Mouse (Mus musculus) gastrocnemius, adult 2 months (tissue): ENCODE data around the gene Uevld. TPM values are rescaled to one million over a fixed set of nuclear protein-coding genes. Genes with fewer than 3 reads are reported as not detected.

Source experiments
- DNase-seq: peaks from one replicate; pipeline ENCODE4 v3.0.0; 2022
- H3K27ac ChIP-seq: fragments of 200-600 bp; 2 replicates; pipeline ENCODE4 v1.8.1; 2022; ENCODE audit warnings: mild to moderate bottlenecking
- H3K4me3 ChIP-seq: fragments of 200-600 bp; 2 replicates; pipeline ENCODE4 v1.8.1; 2022; ENCODE audit warnings: mild to moderate bottlenecking, moderate library complexity
- CTCF ChIP-seq: fragments of 200-600 bp; IDR thresholded peaks from 2 replicates; pipeline ENCODE4 v1.8.1; 2022; ENCODE audit warnings: antibody characterized with exemption, mild to moderate bottlenecking, moderate library complexity
- intact Hi-C: fragments of 180-260 bp; cut with DNase I; formaldehyde crosslinking; loops from one replicate; pipeline ENCODE4 v1.15.1; 2025
- long read RNA-seq, 2 experiments: library from polyadenylated mRNA; stranded (forward); transcript quantifications; one replicate each; pipeline ENCODE4 v2.0.0; 2021
- total RNA-seq, 2 experiments: library from RNA; stranded (reverse); gene quantifications; 2 replicates each; pipeline ENCODE4 v1.2.3; 2021

The Uevld gene
- total RNA-seq = 10 to 100 TPM; 11.2 to 11.9 TPM
- long read RNA-seq, experiment 1, full-length matches to known transcripts = 6 of 7 reads
- long read RNA-seq, experiment 1, partial matches to known transcripts = 0 of 7 reads
- long read RNA-seq, experiment 1, other reads (novel, unspliced or antisense) = 1 of 7 reads
- long read RNA-seq, experiment 2, full-length matches to known transcripts = 6 of 6 reads
- long read RNA-seq, experiment 2, partial matches to known transcripts = 0 of 6 reads
- long read RNA-seq, experiment 2, other reads (novel, unspliced or antisense) = 0 of 6 reads

DNA sequence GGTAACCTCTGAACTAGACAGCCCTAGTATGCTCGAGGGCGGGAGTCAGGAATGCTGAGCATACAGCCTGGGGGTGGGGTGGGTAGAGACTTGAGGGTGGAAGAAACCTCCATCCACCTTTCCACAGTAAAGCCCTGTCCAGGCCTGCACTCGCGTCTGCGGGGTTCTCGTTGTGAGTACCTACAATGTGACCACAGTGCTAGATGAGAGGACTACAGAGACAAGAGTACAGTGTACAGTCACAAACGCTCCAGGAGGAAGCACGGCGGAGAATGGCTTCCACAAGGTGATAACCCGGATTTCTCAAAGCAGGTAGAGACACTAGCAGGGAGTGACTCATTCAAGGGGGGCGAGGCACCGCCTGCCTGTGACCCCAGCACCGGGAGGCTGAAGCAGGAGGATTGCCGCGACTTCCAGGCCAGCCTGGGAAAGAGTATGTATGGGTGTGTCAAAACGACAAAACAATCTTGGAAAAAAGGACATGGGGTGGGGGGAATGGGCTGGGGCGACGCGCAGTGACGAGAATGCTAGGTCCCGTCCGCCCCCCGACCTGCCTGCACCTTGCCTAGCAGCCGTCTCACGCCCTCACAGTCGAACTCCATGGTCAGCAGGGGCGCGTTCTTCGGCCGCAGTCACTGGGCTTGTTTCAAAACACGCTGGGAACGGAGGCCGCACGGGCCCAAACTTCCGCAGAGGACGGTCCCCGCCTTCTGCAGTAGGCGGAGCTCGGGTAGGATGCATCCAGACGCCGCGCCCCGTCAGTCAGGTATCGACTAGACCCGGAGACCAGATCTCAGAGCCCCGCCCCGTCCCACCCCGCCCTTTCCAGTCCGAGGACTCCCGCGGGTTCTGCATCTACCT lies at the start of gene Uevld:
Uevld (minus strand) TSS at position 697 of the 861 bp plus-strand sequence.
- TF ChIP-seq CTCF = peak; percentile 27; the same call in 1 of the 2 replicates
- DNase-seq = peak; percentile 97
- intact Hi-C loops = no loop called here
- H3K4me3 ChIP-seq = peak within 1 kb of the TSS; percentile 77
- peak within 1 kb of the TSS; percentile 87 for H3K27ac ChIP-seq

- Histone ChIP-seq H3K4me3 (peak overlapping the region; percentile 91), H3K27ac (peak overlapping the region; percentile 96)
- intact Hi-C loops = no loop called here
- TF ChIP-seq CTCF = peak; percentile 70
- no peak for DNase-seq
Observed at GRCm38 (mm10) chr7:47007818-47008167, 49.5 kb upstream of the Uevld start.

- no peak for DNase-seq
- intact Hi-C loops = no loop called here
- peak overlapping the region; percentile 91 for H3K4me3 ChIP-seq
- H3K27ac ChIP-seq = peak overlapping the region; percentile 96
- no peak for TF ChIP-seq CTCF
Observed at GRCm38 (mm10) chr7:47007109-47007780, 48.9 kb upstream of the Uevld start.

GRCm38 (mm10) chr7:47003411-47004115 lies 45.2 kb upstream of the Uevld start:
- H3K4me3 ChIP-seq = no peak overlapping the region
- DNase-seq = no peak
- no peak for TF ChIP-seq CTCF
- peak overlapping the region; percentile 25 for H3K27ac ChIP-seq
- intact Hi-C loops = no loop called here

- intact Hi-C loops = no loop called here
- DNase-seq = no peak
- no peak overlapping the region for H3K4me3 ChIP-seq
- no peak for TF ChIP-seq CTCF
- no peak overlapping the region; the same call in 1 of the 2 replicates for H3K27ac ChIP-seq
Observed at GRCm38 (mm10) chr7:47001900-47002275, 43.6 kb upstream of the Uevld start.

DNA sequence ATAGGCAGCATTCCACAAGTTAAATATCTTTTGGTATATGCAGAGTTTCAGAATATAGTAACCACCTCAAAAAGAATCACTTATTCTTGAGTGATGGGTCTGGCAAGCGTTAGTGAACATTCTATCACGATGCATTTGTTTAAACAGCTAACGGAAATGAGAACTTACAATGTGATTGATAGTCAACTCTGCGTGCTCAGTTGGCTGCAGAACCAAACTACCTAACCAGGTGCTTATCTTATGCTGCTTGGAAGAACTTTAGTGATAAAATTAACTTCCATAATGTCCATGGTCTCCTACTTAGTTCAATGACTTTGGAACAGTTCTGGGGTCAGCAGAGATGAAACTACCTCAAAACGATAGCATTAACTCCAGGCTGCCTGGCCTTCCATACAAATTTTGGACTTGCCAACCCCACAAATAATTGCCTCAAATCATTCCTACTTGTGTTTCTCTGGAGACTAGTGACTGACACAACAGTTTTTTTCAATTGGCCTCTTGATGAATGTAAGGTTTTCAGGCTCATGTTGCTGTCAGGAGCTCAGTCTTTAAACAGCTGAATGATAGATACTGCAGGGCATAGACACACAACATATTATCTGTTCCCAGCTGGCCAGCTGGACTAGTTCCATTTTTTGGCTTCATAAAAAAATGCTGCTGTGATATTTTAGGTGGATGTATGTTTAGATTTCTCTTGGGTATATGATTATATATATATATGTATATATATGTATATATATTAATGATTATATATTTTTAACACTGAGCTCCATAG lies 43.0 kb upstream of the Uevld start:
- intact Hi-C loops = no loop called here
- H3K4me3 ChIP-seq = no peak overlapping the region
- no peak overlapping the region; the same call in 1 of the 2 replicates for H3K27ac ChIP-seq
- DNase-seq = no peak
- TF ChIP-seq CTCF = no peak

DNA sequence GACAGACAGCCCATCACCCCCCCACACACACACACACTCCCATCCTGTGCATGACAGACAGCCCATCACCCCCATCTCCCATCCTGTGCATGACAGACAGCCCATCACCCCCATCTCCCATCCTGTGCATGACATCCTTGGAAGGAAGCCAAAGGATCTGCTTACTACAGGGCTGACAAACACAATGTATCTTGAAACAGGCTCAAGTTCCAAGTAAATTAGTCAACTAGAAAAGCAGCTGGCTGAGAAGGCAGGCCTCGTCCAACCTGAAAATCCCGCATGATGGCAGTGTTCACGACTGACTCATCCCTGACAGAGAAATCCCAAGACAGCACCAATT lies 42.3 kb upstream of the Uevld start:
- Histone ChIP-seq H3K4me3 (no peak overlapping the region), H3K27ac (no peak overlapping the region; the same call in 1 of the 2 replicates)
- intact Hi-C loops = no loop called here
- no peak for DNase-seq
- TF ChIP-seq CTCF = no peak

DNA sequence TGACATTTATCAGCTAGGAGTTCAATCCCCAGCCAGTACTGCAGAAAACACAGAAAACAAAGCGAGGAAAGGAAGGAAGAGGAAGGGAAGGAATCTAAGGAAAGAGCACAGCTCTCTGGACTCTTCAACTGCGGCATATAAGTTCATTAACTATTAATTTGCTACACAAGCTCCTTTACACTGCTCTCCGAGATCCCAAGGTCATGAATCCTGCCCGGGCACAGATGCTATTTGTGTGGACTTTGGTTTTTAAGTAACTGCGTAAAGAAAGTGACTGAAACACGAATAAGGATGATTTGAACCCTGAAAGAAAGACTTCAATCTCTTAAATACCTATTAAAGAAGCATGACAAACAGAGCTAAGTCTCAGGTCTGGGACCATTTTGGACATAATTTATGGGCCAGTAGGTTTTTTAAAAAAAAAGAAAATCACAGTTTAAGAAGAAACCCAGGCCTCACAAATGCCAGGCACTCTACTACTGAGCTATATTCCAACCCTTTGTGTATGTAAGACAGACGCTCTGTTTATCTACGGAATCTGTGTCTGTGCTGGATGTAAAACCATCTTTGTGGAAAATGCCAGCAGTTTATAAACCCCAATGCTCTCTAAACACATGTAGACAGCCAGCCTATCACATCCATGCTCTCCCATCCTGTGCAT lies 41.8 kb upstream of the Uevld start:
- TF ChIP-seq CTCF = no peak

GRCm38 (mm10) chr7:46998942-46999341 lies 40.6 kb upstream of the Uevld start:
- TF ChIP-seq CTCF = no peak
- no peak for DNase-seq
- Histone ChIP-seq H3K27ac (no peak overlapping the region), H3K4me3 (no peak overlapping the region)
- intact Hi-C loops = no loop called here

More for the DNA sequence above, 41.8 kb upstream of the Uevld start:
- DNase-seq = no peak
- Histone ChIP-seq H3K27ac (no peak overlapping the region), H3K4me3 (no peak overlapping the region)
- intact Hi-C loops = no loop called here

- Histone ChIP-seq H3K4me3 (peak overlapping the region; percentile 60), H3K27ac (peak overlapping the region; percentile 75)
- intact Hi-C loops = no loop called here
- TF ChIP-seq CTCF = no peak
- peak; percentile 75 for DNase-seq
Observed at GRCm38 (mm10) chr7:46997644-46998395, 39.5 kb upstream of the Uevld start.

- no peak for TF ChIP-seq CTCF
- Histone ChIP-seq H3K27ac (peak overlapping the region; percentile 75), H3K4me3 (peak overlapping the region; percentile 60)
- no peak for DNase-seq
- intact Hi-C loops = no loop called here
Observed at GRCm38 (mm10) chr7:46997008-46997407, 38.7 kb upstream of the Uevld start.
